Mouse (Mus musculus) cerebral cortex, adult 2 months (tissue): ENCODE data around the gene Nap1l1.

Source experiments
- WGBS: fragments of 180-500 bp; shearing (Covaris S2); methylation state at CpG from one replicate; pipeline ENCODE4 v1.1.7; 2018; 5-methylcytosine and 5-hydroxymethylcytosine counted together

Gene Nap1l1

GRCm38 (mm10) chr10:111479599-111479998, 6.6 kb downstream of the Nap1l1 start:
- WGBS: 59% methylated on average over 5 of the region's 5 CpGs

GRCm38 (mm10) chr10:111482654-111483053, 9.6 kb downstream of the Nap1l1 start:
- 79% methylated on average over 2 of the region's 2 CpGs for WGBS

DNA sequence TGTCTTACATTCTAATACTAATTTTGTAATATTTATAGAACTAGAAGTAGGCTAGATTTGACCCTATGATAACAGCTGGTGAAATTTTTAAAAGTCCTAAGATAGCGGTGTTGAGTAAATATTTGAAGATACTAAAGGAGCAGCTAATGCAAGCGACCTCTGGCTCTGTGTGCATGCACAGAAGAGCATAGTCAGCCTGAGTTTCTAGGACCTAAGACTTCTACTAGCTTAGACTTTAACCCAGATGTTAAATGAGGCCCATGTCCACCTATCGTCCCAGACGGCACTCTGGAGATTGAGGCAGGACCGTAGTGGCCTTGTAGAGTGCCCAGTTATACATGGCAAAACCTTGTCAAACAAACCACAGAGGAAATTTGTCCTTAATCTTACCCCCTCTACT, 11.1 kb downstream of the Nap1l1 start:
- WGBS: 91% methylated on average over 5 of the region's 5 CpGs

GRCm38 (mm10) chr10:111488793-111489192, 15.8 kb downstream of the Nap1l1 start:
- 81% methylated on average over 2 of the region's 2 CpGs for WGBS

DNA sequence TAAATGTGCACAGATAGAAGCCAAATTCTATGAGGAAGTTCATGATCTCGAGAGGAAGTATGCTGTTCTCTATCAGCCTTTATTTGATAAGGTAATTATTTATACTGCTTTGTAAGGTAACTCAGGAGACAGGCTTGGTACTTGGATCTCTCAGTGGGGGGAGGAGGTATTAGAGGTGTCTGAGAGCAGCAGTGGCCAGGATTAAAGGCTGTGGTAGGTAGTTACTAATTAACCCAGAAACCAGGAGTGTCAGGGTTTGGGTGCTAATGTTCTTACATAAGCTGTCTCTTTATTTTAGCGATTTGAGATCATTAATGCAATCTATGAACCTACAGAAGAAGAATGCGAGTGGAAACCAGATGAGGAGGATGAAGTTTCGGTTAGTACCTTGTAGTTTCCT, 17.1 kb downstream of the Nap1l1 start:
- 75% methylated on average over 4 of the region's 4 CpGs for WGBS

DNA sequence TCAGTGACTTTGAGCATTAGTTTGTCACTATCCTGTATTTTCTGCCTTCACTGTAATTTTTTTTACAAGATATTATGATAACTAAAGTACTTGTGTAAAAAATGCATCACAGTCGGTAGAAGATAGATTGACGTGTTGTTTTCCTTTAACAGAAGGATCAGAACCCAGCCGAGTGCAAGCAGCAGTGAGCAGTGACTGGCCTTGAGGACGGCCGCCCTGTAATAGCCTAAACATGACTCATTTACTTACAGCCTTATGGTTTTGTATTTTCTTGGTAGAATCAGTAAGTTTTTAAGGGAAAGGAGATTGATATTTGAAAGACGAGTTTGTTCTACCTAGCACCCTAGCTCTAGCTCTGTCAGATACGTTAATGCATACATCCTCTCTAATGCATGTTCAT, 22.9 kb downstream of the Nap1l1 start:
- WGBS: 77% methylated on average over 7 of the region's 7 CpGs

DNA sequence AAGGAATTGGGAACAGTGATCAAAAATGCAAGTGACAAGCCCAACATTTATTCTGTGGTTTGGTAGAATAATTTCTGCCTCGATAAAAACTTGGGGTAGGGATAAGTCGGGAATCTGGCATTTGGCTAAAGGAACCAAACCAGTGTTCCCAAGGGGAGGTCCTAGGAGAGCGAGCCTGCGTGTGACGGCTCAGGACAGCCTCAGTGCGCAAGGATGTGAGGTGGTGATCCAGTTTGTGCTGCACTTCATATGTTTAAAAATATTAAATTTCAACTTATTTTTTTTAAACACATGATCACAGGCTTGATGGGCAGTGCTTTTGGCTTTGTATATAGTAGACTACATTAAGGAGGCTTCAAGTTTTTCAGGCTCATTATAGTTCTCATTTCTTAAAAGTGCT, 26.9 kb downstream of the Nap1l1 start:
- 79% methylated on average over 6 of the region's 6 CpGs for WGBS

DNA sequence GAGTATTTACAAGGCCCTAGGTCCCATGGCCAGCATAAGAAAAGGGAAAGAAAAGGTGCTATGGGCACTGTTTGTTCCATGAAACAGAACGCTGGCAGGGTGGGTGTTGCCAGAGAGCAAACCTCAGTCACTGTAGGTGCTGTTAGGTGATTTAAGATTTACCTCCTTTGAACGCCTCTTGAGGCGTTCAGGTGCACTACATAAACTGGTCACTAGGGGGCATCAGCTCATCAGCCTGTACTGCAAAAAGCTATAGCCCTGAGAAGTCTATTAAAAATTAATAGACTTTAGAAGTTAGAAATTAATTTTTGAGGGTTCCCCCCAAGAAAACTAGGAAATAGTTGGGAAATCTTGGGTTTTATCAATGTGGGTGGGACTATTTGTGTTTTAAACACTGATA, 30.0 kb downstream of the Nap1l1 start:
- WGBS: under 1% methylated on average over 3 of the region's 3 CpGs

GRCm38 (mm10) chr10:111503716-111504115, 30.7 kb downstream of the Nap1l1 start:
- 34% methylated on average over 10 of the region's 10 CpGs for WGBS

GRCm38 (mm10) chr10:111504606-111505005, 31.6 kb downstream of the Nap1l1 start:
- 46% methylated on average over 1 of the region's 1 CpGs for WGBS

DNA sequence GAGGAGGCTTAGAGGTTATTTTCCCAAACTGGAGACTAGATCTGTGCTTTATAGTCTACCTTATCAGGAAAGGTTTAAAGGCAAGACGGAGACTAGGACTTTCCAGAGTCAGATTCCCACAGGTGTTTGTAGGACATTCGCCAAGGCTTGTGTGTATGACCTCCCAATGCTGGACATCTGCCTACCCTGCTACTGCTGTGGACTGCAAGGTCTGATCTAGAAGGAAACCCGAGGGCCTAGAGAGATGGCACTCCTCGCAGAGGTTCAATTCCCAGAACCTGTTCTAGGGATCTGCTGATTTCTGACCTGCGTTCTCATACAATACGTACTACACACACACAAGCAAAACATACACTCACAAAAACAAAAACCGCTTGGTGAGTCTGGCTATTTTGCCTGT, 32.4 kb downstream of the Nap1l1 start:
- 52% methylated on average over 7 of the region's 7 CpGs for WGBS

DNA sequence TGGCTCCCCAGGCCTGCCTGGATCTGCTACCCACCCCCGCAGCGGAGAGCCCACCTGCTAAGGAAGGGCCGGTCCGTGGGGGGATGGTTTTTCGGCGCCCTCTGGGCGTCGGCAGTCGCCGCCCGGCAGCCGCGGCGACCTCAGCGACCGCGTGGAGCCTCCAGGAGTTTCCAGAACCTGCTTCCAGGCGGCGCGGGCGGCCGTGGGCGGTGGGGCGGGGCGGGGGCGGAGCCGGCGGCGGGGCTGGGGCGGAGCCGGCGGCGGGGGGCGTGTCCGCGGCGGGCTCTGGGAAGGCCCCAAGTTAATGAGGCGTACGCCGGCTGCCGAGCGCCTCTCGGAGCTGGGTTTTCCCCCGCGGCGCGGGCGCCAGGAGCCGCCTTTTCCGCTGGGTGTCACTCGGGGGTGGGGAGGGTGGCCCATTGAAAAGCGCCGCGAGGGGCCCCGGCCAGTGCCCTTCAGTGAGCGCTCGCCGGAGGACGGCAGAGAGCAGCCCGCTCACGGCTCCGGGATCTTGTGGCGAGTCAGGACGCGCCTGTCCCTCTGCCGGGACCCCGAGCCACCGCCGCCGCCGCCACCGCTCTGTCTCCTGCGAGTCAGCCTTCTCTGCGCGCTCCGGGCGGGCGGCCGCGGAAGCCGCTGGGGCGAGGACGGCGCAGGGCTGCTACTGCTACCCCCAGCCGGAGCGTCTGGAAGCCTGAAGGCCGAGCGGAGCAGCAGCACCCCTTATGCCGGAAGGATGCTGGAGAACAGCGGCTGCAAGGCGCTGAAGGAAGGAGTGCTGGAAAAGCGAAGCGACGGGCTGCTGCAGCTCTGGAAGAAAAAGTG, 33.3 kb downstream of the Nap1l1 start, which contains the start of gene Phlda1:
Phlda1 (plus strand) TSS at position 186 of the 825 bp plus-strand sequence.
- under 1% methylated on average over 71 of the region's 94 CpGs for WGBS

DNA sequence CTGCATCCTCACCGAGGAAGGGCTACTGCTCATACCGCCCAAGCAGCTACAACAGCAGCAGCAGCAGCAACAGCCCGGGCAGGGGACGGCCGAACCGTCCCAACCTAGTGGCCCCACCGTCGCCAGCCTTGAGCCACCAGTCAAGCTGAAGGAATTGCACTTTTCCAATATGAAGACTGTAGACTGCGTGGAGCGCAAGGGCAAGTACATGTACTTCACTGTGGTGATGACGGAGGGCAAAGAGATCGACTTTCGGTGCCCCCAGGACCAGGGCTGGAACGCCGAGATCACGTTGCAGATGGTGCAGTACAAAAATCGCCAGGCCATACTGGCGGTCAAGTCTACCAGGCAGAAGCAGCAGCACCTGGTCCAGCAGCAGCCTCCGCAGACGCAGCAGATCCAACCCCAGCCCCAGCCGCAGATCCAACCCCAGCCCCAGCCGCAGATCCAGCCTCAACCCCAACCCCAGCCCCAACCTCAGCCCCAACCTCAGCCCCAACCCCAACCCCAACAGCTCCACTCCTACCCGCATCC, 34.0 kb downstream of the Nap1l1 start:
- under 1% methylated on average over 23 of the region's 23 CpGs for WGBS

DNA sequence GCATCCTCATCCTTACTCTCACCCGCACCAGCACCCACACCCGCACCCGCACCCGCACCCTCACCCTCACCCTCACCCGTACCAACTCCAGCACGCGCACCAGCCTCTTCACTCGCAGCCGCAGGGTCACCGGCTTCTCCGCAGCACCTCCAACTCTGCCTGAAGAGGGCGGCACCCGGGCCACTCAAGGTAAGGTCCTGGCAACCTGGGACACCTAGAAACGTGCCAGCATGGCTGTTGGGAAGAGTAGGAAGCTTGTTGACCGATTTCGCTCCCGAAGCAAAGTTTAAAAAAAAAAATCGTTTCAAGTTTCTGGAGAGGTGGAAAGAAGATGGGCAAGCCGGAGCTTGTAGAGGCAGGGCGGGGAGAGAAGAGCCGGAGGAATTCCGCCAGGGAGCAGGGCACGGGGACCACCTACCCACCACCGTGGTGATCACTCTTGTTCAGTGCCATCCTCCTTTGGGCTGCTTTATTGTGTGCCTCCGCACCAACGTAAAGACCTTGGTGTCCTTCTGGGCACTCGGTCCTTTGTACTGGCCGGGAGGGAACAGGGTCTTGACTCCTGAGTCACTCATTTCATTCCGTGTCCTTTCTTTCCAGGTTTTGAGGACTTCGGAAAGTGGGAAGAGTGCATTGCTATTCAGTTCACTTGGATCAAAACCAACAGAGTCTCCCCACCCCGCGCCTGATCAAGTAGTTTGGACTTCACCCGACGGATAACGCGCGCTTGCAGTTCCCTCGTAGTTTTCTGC, 34.6 kb downstream of the Nap1l1 start:
- WGBS: under 1% methylated on average over 38 of the region's 38 CpGs

- WGBS: 35% methylated on average over 7 of the region's 7 CpGs
These were observed 35.5 kb downstream of the Nap1l1 start for GRCm38 (mm10) chr10:111508324-111509080.

DNA sequence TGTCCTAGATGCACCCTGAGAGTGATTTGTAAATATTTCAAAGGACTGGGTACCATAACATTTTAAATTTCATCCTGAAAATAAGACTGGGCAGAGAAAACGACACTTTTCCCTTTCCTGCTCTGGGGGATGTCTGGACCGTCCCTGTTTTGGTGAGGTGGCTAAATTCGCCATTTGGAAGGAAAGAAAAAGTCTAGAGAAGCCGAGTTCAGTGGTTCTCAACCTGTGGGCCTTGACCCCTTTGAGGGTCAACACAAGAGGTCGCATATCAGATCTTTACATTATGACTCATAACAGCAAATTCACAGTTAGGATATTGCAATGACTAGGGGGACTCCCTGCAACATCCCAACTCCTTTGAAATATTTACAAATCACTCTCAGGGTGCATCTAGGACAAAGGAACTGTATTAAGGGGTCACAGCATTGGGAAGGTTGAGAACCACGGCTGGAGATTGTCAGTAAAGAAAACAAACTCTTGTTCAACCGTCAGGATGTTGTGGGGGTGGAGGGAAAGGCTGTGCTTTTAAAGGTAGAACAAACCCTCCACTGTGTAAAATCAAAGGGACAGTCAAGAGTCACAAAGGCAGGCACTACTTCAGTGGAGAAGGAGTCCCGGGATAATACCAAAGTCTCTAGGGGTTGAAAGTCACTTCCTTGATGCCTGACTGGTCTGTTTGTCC, 36.2 kb downstream of the Nap1l1 start:
- WGBS: 53% methylated on average over 8 of the region's 8 CpGs

- WGBS: 73% methylated on average over 7 of the region's 7 CpGs
These were observed 37.0 kb downstream of the Nap1l1 start for GRCm38 (mm10) chr10:111509981-111510380.

DNA sequence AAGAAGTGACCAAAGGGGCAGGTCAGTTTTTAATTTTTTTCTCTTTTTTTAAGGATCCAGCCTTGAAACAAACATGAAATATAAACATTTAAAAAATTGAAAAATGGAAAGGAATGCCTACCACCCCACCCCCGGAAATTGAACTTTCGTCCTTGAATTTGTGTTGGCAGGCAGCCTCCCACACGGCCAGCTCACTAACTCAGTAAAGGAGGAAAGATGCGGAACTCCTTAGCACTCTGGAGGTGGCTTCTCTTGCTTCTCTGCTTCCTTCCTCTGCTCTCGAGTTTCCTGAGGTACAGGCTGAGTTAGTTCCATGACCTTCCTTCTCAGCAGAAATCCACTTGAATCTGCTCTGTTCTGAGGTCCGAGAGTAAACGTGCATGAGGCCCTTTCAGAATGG, 37.8 kb downstream of the Nap1l1 start:
- 37% methylated on average over 7 of the region's 7 CpGs for WGBS

DNA sequence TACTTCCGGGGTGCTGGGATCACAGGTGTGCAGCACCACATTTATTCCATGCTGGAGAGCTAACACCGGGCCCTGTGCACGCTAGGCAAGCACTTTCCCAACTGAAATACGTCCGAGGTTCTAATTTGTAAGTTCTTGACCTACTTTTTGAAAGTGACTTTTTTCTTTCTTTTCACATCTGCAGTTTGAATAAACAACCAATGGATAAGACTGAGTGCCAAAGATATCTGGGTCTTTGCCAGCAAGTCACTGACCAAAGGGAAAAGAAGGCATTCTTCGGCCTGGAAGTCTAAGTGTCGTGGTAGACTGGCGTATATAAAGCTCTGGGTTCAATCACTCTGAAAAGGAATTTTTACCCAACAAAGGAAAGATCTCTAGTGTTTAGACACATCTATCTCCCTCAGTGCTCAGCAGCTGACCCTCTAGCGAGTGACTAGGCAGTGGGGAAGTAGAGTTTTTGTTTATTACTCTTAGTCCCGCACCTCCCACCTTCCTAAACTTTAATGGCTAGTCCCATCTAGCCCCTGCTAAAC, 39.1 kb downstream of the Nap1l1 start:
- 71% methylated on average over 10 of the region's 10 CpGs for WGBS

DNA sequence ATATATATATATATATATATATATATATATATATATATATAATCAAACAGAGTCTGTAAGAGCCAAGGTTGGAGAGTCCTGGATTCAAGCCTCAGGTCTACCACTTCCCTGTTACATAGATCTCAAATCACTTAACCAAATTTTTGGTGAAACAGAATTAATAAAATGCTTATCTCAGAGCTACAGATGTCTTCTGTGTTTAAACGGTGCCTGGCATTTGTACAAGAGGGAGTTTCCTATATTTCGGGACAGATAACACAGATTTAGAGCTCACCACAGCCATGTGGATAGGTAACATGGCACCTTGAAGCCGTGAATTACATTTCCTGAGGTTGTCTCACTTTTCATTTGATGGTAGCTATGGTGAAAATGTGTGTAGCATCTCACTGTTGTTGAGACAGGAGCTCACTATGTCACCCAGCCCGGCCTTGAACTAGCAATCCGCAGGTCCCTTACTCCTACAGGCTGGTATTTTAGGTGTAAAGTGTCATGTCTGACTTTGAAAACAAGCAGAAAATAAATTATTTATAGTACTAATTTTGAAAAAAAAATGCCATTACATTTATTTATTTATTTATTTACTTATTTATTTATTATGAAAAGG, 41.4 kb downstream of the Nap1l1 start:
- 97% methylated on average over 5 of the region's 5 CpGs for WGBS
